Mouse (Mus musculus): ENCODE results near the gene Aurkb.

Gene Aurkb

DNA sequence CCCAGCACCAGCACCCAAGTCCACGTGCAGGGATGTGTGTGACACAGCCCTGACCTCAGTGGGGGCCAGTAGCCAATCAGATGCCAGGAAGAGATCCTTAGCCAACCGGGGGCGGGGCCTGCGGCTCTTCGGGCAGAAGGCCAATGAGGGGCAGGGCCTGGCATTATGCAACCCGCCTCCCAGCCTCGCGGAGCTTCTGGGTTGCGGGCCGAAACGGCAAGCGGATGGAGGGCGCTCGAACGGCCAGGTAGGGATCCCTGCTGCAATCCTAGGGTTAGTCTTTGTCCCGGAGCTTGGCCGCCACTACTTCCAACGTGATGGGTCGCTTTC lies 53.3 kb downstream of the Aurkb start:
- no peaks in the 10 kb centered on the region for H3K27me3 ChIP-seq (ENCODE audit: insufficient read depth, low read length)
- peaks cover 34% of the 10 kb centered on the region for H3K36me3 ChIP-seq (ENCODE audit: insufficient read depth, low read length)
- H3K4me1 ChIP-seq (replicated peaks; ENCODE audit: low read depth, low read length) = peaks cover 62% of the 10 kb centered on the region
- peak overlapping the region; percentile 87 for H3K4me3 ChIP-seq (replicated peaks; ENCODE audit: low read length)
- no peaks in the 10 kb centered on the region for H3K9me3 ChIP-seq (ENCODE audit: low read length)
- no peak for TF ChIP-seq POU5F1 (IDR thresholded peaks at IDR 0.05; ENCODE audit: borderline replicate concordance, low read length)
- TF ChIP-seq CTCF (conservative IDR thresholded peaks at IDR 0.05; ENCODE audit: low read length) = no peak
- no peak for TF ChIP-seq NANOG (IDR thresholded peaks at IDR 0.05; ENCODE audit: borderline replicate concordance, low read length)

DNA sequence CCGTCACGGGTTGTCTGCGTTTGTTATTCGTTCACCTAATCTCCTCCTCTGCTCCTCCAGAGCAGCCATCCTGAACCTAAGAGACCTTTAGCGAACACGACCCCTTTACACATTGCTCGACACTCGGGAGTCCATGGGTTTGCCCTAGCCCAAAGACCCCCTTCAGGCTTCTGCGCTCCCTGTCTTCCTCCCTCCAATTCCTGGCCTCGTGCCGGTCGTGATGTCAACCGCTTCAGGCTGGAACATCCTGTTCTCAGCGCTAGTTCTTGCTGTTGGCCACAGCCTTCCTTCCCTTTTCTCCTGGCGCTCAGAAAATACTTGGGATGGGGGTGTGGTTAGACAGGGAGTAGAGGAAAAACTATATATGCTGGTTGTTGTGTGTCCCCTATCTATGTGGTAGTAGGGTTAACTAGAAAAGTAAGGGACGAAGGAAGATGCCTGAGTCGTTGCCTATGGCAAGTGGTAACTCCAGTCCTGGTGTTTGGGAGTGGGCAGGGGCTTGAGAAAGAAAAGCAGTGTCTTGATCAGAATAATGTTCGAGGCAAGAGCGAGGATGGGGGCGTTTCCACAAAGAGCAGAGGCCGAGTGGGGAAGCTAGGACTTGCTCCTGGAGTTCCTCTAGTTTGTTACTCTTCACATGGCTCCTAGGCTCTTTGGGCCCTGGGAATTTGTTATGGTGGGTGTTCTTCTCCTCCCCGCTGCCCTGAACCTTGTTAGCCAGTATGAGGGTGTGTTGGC lies 53.9 kb downstream of the Aurkb start:
- Histone ChIP-seq H3K36me3 (ENCODE audit: insufficient read depth, low read length) (peaks cover 40% of the 10 kb centered on the region), H3K9me3 (ENCODE audit: low read length) (no peaks in the 10 kb centered on the region), H3K4me3 (replicated peaks; ENCODE audit: low read length) (peak overlapping the region; percentile 87), H3K27me3 (ENCODE audit: insufficient read depth, low read length) (no peaks in the 10 kb centered on the region), H3K4me1 (replicated peaks; ENCODE audit: low read depth, low read length) (peaks cover 61% of the 10 kb centered on the region)
- TF ChIP-seq CTCF (conservative IDR thresholded peaks at IDR 0.05; ENCODE audit: low read length) (no peak), NANOG (IDR thresholded peaks at IDR 0.05; ENCODE audit: borderline replicate concordance, low read length) (no peak), POU5F1 (IDR thresholded peaks at IDR 0.05; ENCODE audit: borderline replicate concordance, low read length) (no peak)

DNA sequence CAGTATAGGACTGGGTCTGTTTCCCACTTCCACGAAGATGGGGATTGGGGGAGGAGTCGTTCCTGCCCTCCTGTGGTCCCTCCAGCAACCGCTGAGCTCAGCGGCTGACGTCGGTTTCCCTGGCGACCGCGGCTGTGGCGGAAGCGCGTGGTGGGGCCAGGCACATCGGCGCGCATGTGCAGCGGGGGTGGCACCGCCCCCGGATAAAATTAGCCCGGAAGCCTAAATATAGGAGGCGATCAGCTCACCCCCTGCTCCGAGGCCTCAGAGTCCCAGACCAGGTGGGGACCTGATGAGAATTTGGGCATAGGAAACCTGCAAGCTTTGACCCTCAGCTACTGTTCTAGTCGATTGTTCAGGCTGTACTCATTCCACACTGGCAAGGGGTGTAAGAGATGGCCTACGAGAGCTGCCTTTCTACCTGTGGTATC lies 54.5 kb downstream of the Aurkb start:
- TF ChIP-seq POU5F1 (IDR thresholded peaks at IDR 0.05; ENCODE audit: borderline replicate concordance, low read length) (no peak), CTCF (conservative IDR thresholded peaks at IDR 0.05; ENCODE audit: low read length) (no peak), NANOG (IDR thresholded peaks at IDR 0.05; ENCODE audit: borderline replicate concordance, low read length) (no peak)
- H3K36me3 ChIP-seq (ENCODE audit: insufficient read depth, low read length) = peaks cover 46% of the 10 kb centered on the region

DNA sequence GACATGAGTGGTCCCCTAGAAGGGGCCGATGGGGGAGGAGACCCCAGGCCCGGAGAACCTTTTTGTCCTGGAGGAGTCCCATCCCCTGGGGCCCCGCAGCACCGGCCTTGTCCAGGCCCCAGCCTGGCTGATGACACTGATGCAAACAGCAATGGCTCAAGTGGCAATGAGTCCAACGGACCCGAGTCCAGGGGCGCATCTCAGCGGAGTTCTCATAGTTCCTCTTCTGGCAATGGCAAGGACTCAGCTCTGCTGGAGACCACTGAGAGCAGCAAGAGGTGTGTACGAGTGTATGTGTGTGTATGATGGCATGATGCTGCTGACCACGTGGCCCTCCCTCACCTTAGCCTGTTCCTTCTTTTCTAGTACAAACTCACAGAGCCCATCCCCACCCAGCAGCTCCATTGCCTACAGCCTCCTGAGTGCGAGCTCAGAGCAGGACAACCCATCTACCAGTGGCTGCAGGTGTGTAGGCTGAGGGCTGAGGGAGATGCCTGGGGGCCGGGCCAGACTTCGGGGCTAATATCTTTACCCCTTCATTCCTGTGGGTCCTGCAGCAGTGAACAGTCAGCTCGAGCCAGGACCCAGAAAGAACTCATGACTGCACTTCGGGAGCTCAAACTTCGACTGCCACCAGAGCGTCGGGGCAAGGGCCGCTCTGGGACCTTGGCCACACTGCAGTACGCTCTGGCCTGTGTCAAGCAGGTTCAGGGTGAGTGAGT lies 55.4 kb downstream of the Aurkb start:
- TF ChIP-seq CTCF (conservative IDR thresholded peaks at IDR 0.05; ENCODE audit: low read length) (no peak), NANOG (IDR thresholded peaks at IDR 0.05; ENCODE audit: borderline replicate concordance, low read length) (no peak), POU5F1 (IDR thresholded peaks at IDR 0.05; ENCODE audit: borderline replicate concordance, low read length) (no peak)
- H3K4me3 ChIP-seq (replicated peaks; ENCODE audit: low read length) = peak overlapping the region; percentile 87
- peaks cover 56% of the 10 kb centered on the region for H3K4me1 ChIP-seq (replicated peaks; ENCODE audit: low read depth, low read length)

More for the DNA sequence above, 54.5 kb downstream of the Aurkb start:
- H3K4me1 ChIP-seq (replicated peaks; ENCODE audit: low read depth, low read length) = peaks cover 62% of the 10 kb centered on the region
- no peaks in the 10 kb centered on the region for H3K27me3 ChIP-seq (ENCODE audit: insufficient read depth, low read length)
- H3K4me3 ChIP-seq (replicated peaks; ENCODE audit: low read length) = peak overlapping the region; percentile 87
- H3K9me3 ChIP-seq (ENCODE audit: low read length) = no peaks in the 10 kb centered on the region

More for the DNA sequence above, 55.4 kb downstream of the Aurkb start:
- H3K36me3 ChIP-seq (ENCODE audit: insufficient read depth, low read length) = peaks cover 55% of the 10 kb centered on the region
- no peaks in the 10 kb centered on the region for H3K27me3 ChIP-seq (ENCODE audit: insufficient read depth, low read length)
- H3K9me3 ChIP-seq (ENCODE audit: low read length) = no peaks in the 10 kb centered on the region

Data from E14TG2a.4 (cell line).